Mouse (Mus musculus) WW6 (cell line): ENCODE measurements around the gene Olfr1404.
"Not testable (repeated sequence)": the region's sequence is repeated elsewhere in the genome, so short reads cannot be mapped to it uniquely, and the experiment has no call there.

Experiments used
- DNase-seq: peaks from one replicate; pipeline ENCODE4 v3.0.0-alpha.2; 2013; ENCODE audit warnings: low read depth, low spot score

The Olfr1404 gene

DNA sequence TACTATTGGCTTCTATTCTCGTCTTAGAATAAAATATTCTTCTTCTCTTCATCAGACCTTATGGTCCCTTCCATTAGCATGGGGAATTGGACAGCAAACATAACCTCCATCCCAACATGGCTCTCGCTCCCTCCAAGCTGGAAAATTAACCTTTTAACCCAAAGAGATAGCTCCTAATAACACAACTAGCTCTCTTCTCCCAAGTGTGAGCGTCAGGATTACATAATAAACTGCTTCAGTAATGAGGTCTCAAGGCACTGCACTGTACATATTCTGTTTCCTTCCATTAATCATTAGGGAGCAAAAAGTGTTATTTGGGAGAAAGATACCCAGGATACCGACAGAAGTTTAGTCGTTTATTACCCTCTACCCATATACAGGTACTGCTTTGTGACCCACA, at the start of gene Olfr1404:
TSS of gene Olfr1404 (plus strand) at position 301 of the 400 bp plus-strand sequence.
- no peak for DNase-seq

- no peak for DNase-seq
These were observed 37.9 kb upstream of the Olfr1404 start for GRCm38 (mm10) chr1:173174154-173174842.

DNA sequence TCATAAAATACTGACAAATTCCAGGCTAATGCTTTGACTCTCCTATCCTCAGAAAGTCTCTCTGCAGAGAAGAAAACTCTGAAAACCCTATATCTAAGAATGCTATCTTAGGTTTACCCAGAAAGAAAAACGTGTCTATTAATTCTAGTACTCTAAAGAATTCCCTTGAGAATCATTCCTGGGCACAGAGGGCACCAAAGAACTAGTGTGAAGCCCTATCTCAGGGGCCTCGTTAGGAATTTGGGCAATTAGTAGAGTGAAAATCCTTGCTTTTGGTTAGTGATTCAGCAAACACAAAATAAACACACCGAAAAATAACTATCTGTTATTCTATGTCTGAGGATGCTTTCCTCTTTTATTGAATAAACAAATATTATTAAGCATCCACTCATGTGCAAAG, 21.7 kb upstream of the Olfr1404 start, which contains the start of gene Olfr1406:
TSS of gene Olfr1406 (minus strand) at position 101 of the 400 bp plus-strand sequence.
- DNase-seq, result no peak

- DNase-seq, result no peak
These were observed 20.1 kb upstream of the Olfr1404 start for GRCm38 (mm10) chr1:173192059-173192458.

GRCm38 (mm10) chr1:173196359-173196758, 15.8 kb upstream of the Olfr1404 start:
- no peak for DNase-seq

GRCm38 (mm10) chr1:173197508-173197907, 14.7 kb upstream of the Olfr1404 start, which contains the start of gene Olfr218:
Olfr218 (plus strand) TSS chr1:173197808.
- no peak for DNase-seq

- DNase-seq, result no peak
These were observed 4.3 kb downstream of the Olfr1404 start for GRCm38 (mm10) chr1:173216481-173216880.

DNA sequence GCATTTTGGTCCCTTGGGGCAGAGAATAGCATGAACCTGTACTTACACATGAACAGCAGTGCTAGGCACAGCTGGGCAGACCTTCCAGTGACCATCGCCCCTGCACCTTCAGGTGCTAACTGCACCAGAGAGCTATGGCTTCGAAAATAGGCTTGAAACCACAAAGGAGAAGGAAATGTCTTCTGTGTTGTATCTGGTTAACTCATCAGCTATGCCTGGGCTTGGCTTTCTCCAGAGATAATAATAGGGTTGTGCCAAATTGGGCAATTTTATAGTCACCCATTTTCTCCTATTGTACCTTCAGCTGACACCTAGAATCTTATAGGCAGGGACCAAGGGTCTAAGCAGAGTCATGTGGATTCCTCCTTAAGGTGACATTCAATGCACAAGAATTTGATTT, 14.9 kb downstream of the Olfr1404 start, which contains the start of gene Fcer1a:
TSS of gene Fcer1a (minus strand) at position 134 of the 400 bp plus-strand sequence.
- no peak for DNase-seq

DNA sequence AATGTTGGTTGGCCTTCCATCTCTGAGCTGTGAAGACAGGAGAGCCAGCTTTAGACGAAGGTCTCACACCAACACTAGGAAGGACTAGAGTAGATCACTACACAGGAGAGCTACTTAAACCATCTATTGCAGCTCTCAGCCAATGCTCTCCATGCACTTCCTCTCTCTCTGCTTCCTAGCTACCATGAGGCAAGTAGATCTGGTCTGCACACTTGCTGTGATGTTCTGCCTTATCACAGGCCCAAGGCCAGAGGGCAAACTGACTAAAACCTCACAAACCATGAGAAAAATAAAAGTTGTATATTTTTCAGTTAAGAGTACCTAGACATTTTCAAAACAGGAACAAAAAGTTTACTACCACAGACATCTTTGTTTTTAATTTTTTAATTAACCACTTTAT, 24.8 kb downstream of the Olfr1404 start:
- not testable (repeated sequence) for DNase-seq

DNA sequence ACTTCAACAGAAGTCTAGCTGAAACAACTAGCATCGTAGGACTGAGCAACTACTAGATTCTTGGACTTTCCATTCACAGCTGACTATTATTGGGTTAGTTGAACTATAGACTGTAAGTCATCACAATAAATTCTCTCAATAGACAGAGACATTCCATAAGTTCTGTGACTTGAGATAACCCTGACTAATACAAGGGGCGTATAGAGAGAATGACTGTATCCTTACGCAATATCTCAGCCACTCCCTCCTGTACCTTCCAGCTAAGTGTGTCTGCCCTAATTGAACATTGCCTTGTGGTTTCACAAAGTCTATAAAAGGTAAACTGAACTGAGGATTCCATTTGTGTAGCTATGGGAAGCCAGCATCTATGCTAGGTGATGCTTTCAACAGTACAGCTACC, 37.7 kb downstream of the Olfr1404 start:
- DNase-seq, result no peak

DNA sequence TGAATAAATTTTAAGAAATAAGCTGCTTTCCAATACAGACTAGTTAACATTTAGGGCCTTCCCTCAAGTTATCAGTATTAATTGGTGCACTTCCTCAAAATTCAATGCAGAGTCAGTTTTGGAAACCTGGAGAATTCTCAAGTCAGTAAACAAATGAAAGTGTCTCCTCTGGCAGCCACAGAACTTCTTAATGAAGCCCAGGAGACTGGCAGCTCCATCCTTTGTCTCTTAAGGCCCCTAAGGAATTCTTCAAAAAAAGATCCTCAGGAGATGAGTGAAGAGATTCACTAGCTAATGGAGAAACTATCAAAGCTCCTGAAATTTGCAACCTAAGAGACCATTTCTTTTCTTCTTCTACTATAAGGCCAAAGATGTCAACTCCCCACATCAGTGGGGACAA, 53.5 kb downstream of the Olfr1404 start, which contains the start of gene Olfr418:
TSS of gene Olfr418 (plus strand) at position 301 of the 400 bp plus-strand sequence.
- no peak for DNase-seq
